Mouse (Mus musculus) cerebellum, adult 18-20 months (tissue): ENCODE results near the gene Gm47985.
"Not testable (repeated sequence)": the region's sequence is repeated elsewhere in the genome, so short reads cannot be mapped to it uniquely, and the experiment has no call there.

ENCODE experiments used
- DNase-seq, 2 experiments: peaks; one replicate each; pipeline ENCODE4 v3.0.0; 2021

Gm47985 gene

DNA sequence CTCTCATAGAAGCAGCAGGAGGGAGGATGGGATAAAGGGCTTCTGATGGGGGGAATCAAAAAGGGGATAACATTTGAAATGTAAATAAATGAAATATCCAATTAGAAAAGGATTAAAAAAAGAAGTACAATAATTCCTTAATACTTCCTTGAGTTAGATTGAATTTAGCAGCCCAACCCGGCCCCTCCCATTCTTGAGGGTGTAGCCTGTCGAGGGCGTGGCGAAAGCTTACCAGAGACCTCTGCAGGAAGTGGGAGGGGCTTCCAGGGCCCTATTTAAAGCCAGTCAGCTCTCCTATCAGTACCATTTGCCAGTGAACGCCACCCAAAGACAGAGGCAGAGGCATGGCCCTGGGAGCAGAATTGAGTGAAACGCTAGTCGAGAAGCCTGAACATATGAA lies at the start of gene Gm47985:
Gm47985 (plus strand) TSS at position 272 of the 400 bp plus-strand sequence.
- not testable (repeated sequence) for DNase-seq

DNA sequence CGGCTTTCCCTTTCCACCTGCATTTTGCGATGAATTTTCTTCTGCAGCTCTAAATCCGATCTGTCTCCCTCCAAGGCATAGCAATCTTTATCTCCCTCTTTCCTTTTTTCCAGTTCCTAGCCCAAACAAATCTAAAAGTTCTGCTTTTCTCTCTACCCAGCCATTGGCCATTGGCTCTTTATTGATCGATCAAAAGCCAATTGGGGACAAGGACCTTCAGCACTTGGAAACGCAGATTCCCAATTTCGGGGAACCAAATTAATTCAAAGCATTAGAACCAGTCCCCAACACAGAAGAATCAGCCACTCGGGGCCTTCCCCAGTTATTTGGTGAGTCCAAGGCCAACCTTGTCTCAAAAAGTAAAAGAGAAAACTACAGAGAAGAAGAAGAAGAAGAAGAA lies 49.7 kb upstream of the Gm47985 start:
- no peak for DNase-seq

DNA sequence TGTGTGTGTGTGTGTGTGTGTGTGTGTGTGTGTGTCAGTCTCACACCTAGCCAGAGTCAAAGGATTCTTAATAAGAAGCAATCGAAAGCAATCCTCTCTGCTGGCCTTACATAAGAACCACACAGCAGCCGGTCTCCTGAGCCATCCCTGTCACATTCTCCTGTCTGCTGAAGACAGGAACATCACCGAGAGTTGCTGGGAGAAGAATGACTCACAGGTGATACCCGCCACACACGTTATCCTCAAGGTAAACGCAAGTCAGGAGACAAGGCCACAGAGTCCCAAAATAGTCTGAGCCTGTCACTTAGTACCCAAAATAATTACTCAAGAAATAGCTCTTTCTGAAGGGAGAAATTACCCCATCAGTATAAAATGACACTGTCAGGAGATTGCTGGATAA lies 43.9 kb upstream of the Gm47985 start:
- DNase-seq: no peak

DNA sequence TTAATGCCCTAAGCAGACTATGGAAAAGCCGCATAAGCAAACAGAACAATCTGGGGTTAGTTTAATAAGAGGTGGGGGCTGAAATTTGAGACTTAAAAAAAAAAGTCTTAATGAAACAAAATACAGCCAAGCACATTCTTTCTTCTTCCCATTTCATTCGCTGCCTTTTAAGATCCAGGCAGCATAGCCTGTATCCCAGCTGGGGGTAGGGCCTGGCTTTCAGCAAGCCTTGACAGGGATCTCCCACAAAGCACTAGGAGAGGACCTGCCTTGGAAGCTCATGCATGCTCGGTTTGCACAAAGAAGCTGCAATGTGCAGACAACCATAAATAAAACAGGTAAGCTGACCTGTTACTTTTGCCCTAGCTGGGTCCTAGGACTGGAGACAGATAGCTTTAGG lies 41.4 kb upstream of the Gm47985 start:
- no peak for DNase-seq

DNA sequence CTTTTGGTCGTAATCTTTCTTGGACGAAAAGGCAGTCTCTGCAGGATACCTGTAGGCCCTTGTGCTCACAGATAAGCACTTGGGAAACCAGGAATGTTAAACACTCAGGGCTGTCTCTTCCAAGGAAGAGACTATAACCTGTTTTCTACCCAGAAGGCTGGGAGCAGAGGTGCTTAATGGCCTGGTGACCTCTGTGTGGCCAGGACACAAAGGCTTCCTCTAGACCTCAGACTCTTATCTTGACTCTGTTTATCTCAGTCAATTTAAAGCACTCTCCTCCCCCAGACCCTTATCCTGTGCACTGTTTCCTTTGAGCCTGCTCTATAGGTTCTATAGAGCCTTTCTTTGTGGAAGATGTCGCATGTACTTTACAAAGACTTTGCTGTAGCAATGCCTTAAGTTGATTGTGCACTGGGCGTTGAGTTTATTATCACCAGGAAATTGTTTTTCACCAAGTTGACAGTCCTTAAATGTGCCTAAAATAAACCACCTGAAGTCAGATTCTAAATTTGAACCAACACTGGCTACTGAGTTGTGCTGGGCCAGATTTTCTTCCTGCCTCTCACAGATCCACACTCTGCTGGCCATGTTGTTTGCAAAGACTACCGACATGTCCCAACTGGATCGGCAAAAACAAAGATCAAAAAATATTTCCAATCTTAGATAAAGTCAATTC lies 37.7 kb upstream of the Gm47985 start:
- DNase-seq: no peak

DNA sequence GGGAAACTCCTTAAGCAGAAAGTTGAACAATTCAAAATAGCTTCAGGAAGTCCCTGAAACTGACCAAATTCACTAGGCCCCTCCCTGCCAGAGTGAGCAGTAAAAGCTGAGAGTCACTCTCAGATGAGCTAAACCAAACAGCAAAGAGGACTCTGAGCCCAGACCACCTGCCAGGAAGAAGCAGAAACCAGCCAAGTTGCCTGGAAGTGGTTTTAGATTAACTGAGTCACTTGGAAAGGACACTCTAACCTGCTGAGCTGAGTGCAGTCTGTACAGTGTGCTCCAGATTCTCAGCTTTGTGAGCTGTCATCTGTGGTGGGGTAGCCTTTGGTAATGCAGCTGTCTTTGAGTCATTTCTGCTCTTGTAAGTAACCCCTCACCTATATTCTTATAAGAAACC lies 34.5 kb upstream of the Gm47985 start:
- DNase-seq: no peak

DNA sequence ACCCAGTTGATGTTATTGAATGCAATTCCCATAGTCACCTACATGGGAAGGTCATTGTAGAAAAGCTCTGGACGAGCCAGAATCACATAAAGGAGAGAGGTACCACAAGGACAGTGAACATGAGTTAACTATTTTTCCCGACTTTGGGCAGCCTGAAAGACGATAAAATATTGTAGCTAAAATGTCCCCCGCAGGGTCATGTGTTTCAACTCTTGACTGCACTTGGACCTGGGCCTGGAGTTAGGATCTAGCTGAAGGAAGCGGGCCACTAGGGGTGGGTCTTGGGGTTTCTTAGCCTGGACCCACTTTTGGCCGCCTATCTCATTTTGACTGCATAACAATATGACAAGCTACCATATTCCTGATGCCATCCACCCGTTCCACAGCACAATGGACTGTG lies 32.1 kb upstream of the Gm47985 start:
- no peak for DNase-seq

DNA sequence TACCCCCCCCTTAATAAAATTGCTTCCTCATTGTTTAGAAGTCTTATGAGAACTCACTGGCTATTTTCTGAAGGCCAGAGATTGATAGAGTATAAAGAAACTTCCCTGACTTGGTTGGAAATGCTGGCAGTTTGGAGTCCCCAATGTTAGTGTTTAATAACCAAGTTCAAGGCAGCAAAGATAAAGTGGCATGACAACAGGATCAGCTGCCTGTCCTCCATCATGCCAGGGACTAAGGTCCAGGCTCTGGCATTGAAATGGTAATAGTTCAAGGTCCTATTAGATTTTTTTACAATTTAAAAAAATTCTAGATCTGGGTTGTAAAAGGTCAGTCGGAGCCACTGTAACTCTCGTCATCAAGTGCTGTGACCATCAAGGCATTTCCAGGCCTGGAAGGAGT lies 31.2 kb upstream of the Gm47985 start:
- no peak for DNase-seq

DNA sequence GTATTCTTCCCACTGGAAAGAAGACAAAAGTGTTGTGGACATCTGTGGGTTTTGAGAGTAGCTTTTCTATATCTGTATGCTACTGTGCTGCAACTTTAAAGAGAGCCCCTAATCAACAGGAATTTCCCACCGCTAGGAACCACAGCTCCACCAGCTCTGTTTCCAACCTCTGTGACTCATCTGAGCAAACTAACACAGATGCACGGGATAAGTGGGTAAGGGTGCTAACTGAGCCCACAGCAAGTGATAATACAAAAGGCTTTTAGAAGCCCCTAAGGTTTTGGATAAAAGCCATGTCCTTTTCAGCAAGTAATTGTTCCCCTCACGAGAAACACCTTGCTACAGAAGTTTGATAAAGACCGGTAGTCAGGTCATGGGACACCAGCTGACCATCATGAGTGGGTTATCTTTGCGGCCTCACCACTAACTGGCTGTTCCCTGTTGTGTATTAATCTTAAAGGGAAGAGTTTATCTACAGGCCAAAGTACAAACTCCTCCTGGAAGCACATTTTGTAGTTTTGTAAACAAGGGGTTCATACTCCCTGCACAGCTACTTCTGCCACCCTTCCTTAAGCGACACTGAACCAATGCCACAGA lies 29.2 kb upstream of the Gm47985 start:
- no peak for DNase-seq

DNA sequence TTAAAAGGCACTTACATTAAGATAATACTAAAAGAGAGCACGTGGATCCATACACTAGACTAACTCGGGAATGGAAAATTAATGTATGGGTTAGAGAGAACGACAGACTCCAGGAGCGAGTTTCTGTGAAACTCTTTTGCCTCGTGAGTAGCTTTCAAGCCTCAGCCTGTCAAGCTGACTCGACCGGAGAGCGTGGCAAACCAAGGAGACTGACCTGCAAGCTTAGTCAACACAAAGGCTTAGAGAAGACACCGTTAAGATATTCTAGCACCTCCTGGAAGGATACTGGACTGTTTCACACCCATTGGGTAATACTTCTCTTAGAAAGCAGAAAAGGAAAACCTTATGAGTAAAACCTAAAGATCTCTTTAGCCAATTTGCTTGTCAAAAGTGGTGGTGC lies 28.2 kb upstream of the Gm47985 start:
- DNase-seq: not testable (repeated sequence)

DNA sequence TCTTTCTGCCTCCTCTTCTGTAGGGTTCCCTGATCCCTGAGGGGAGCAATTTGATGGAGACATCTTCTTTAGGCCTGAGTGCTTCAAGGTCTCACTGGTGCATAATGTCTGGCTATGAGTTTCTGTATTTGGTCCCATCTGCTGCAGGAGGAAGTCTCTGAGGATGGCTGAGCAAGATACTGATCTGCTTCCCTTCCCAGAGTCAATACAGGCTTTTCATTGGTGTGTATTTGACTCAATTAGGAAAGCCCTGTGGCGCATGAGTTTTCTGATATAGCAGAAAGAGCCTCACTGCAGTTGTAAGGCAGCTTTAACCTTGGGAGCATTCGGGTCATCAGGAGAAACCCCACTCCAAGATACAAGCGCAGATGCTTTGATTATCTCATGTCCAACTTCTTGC lies 26.2 kb upstream of the Gm47985 start:
- DNase-seq: no peak

DNA sequence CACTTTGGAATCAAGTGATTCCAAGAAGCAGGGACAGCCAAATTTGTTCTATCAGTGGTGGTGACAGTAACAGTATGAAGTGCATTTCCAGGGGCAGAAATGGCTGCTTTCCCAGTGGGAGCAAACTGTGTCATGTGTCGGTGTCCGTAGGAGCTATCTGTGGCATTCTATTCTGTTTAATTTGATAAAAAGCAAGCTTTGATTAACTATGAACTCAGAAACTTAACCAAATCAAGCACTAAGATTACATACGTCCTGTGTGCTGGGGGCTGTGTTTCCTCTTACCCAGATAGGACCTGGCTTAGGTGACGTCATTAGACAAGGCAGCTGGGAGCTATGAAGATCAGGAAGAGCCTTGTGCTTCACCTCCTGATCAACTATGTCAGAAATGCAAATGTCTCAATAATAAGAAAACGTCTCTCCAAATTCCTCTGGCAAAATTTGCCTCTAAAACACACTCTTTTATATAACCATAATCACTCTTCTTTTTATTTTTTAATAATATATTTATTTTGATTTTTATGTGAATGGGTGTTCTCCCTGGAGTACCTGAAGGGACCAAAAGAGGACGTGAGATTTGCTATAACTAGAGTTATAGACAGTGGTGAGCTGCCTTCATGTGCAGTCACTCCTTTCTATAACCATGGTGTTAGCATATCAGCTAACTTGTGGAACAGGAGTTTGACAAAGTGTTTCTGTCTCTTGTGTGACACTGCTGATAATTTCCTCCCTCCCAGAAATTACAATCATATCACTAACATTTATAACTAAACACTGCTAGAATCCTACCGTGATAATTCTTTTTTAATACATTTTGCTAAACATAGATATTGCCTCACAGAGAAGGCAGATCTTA lies 25.3 kb upstream of the Gm47985 start:
- no peak for DNase-seq

DNA sequence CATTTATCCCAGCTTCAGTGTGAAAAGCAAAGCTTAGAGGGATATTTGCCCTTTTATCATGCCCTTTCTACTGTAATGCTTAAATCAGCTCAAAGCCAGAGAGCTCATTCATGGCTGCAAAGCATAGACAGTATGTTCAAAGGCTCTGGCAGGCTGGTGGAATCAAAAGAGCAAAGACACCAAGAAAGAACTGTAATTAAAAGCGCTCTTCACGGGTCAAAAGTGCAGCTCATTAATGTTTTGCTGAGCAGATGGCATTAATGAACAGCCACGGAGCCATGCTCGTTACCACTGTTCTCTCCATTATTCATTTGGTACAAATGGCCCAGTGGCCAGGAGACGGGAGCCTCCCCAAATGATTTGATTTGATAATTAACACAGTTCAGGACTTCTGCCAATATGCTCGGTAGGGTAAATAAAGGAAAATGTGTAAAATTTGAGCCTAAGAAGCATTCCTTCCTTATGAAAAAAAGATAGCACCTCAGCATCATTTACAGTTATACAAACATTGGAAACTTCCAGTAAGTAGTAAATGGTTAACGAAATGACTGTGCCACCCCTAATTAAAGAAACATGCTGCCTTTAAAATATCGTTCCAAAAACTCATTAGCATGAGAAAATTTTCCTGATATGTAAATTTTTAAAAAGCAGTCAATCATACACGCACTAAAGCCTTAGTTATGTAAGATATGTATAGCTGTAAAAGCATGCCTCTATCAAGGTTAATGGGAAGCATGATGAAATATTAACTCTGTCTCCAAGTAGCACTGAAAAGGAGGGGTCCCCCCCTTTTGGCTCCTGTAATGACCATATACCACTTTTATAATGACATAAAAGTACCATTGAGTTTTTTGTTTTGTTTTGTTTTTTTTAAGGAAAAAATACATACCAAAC lies 24.1 kb upstream of the Gm47985 start:
- DNase-seq: no peak

DNA sequence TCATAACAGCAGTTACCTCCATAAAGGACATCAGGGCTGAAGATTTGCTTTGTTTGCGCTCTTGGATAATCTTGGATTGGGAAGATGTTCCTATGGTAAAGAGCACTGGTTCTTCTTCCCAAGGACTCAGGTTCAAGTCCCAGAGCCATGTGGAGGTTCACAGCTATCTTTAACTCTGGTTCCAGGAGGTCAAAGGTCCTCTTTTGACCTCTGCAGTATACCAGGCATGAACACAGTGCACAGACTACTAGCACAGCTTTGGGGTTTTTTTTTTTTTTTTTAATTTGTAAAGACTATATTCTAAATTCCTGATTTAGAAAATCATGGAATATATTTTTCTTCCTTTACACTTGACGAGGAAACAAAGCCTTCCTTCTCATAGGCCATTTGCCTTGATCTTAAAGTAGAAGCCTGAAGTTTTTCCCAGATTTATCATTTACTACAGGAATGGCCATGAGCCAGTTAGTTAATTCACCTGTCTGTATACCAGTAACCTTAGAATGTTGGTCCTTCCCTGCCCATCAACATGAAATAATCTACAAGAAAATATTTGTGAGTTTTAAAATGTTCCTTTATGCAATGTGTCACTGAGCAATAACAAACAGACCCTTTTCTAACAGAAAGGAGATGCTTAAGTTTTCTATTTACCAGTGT lies 23.4 kb upstream of the Gm47985 start:
- no peak for DNase-seq

DNA sequence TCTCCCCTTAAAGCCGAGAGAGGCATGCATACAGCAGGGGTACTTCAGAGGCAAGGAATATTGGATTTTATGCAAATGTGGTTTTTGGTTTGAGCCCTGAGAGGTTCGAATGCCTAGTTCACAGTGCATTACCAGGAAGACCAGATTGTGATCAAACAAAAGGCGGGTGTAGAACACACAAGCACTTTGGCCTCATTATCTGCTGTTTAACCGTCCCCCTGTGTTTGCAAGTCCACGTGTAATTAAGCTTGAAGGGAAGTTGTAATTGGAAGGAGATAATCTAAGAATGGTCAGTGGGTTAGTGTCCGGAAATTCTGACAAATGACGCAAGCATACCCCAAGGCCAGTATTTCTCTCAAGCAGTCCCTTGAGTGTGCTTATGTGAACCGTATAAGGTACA lies 16.3 kb upstream of the Gm47985 start:
- DNase-seq: no peak

DNA sequence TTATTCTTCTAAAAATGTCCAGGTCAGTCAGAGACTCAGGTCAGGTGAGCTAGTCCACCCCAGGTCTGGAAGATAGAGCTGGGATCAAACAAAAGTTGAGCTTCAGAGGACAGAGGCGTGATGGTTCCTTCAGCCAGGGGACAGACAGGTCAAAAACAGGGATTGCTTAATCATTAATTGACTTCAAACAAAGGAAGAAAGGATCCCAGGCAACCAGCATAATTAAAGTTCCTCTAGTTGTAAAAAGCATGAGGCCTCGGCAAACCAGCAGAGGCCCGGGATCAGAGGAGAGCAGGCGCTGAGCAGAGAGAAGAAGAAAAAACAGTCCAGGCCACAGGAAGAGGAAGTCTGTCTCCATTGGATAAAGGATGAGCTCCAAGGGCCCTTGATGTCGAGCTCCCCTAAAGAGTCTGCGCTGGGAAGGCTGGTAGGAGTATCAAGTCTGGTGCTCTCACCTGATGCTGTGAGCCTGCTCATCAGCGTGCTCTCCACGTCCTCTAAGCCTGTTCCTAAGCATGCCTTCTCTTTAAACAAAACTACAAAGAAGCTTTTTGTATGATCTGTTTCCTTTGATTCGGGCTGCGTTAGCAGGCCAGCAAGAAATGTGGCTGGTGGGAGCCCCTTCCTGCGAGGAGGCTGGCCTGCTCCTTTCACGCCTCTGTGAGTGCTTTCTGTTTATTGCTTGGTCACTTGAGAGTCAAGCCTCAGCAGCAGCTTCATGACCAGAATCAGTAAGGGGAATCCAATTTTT lies 14.9 kb upstream of the Gm47985 start:
- DNase-seq: no peak

DNA sequence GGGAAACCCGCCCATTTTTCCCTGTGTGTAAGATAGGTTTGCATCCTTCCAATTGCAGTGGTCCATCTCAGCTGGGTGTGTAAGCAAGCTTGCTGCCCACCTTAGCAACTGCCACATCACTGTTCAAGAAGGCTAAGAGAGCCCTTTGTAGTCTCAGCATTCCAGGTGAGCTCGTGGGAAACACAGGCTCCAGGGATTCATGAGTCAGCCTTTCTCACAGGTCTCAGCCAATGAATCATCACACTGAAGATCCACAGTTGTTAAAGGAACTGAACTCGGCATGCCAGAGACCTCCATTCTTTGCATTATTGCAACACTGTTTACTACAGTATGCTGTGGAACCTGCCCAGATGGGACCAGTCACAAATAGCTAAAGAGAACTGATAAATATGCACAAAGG lies 13.7 kb upstream of the Gm47985 start:
- no peak for DNase-seq

DNA sequence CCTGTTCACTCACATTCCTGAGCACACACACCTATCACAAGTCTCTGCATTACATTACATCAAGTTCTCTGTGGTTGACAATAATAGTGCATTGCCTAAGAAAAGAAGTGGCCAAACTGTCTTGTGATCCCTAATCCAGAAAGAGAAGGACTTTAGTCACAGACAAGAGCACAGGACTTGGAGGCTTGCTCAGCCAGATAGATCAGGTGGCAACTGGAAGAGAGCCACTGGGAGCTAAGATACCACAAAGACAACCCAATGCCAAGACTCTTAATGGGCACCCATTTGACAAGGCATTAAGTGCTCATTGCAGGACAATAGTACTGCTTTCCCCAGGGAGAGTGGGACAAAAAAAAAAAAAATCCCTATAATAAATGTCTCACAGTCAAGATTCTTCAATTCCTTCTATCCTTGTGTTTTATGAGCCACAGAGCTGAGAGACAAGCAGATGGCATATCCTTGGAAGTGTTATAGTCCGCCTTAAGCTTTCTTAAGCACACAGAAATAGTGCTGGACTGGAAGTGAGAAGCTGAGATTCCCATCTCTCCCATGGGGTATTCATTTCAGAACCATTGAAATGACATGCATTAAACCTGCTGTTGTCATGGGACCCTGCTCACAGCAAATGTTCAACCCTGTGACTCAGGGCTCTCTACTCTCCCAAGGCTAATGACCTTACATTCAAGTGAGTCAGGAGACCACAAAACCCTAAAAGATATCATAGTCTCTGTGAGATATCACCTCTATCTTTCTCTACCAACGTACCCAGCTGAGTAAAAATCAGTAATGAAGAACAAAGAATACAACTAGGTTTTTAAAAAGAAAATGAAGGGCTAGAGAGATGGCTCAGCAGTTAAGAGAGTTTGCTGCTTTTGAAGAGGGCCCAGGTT lies 10.5 kb upstream of the Gm47985 start:
- DNase-seq: no peak

DNA sequence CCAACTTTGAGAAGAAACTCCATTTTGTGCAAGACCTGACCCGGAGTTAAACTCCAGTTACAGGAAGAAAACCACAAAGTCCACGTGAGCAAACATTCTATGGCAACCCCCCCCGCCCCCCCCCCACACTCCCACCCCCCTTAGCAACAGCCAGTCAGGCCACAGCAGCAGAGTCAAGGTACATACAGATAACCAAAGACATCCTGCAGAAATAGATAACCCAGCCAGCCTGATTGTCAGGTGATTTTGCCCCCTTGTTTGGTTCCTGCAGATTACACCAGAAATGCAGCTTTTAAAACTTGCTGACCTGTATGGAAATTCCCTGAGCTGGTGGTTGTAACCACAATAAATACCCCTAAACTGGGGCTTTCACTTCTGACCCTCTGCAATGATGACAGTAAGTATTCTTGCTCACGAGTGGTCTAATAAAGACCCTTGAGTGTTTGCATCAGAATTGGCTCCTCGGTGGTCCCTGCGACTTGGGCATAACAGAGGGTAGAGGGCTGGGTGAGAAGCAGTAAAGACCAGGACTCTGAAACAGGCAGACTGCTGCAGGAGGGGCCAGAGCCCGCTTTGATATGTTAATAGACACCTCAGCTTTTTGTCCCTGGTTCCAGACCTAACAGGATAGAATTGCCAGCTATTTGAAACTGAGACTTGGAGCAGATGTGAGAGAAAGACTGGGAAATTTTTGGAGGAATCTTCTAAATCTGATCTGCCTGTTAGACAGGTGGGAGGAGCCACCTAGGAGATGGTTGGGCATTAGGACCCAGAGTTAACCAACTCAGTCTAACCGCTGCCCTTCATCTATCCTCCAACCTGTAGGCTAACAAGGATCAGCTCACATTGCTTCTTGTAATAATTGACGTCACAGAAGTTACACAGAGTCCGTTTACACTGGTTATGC lies 5.1 kb upstream of the Gm47985 start:
- DNase-seq: no peak

DNA sequence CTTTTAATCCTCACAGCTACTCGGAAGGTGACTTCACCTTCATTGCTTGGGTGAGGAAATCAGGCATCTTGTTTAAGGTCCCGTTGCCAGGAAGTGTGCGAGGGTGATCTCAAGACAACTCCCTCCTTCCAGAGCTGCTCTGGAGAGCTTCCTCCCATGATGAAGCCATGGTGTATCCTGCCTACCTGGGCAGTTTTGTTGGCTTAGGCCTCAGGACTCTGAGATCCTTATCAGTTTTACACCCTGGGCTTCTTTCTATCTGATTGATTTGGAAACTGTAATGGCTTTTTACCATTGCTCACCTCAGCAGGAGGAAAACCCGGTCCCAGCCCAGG lies 4.4 kb upstream of the Gm47985 start:
- no peak for DNase-seq
